Mouse (Mus musculus): Measurements from ENCODE around the gene Fbxl19. TPM values are rescaled to one million over a fixed set of nuclear protein-coding genes. Genes with fewer than 3 reads are reported as not detected.

Fbxl19 gene
- total RNA-seq, 1 experiment from 2014 or later = 21.4 TPM

DNA sequence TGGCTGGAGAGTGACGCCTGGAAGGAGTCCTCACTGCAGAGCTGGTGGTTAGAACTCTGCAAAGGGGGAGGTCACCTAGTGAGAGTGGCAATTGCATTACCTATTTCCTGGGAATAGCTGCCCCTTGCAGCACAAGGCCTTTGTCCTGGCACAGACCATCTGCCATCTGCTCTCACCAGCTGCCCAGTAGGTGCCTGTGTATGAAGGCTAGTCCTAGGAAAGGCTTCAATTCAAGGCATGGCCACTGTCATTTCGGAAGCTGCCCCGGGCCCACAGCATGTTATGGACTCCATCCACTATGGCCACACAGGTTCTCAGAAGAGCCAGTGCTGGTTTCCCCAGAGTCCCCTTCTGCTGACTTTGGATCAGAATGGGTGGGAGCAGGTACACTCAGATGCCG lies 54.2 kb downstream of the Fbxl19 start:
- ATAC-seq (replicated peaks; ENCODE audit: low read depth, poor library complexity, severe bottlenecking) = no peak

DNA sequence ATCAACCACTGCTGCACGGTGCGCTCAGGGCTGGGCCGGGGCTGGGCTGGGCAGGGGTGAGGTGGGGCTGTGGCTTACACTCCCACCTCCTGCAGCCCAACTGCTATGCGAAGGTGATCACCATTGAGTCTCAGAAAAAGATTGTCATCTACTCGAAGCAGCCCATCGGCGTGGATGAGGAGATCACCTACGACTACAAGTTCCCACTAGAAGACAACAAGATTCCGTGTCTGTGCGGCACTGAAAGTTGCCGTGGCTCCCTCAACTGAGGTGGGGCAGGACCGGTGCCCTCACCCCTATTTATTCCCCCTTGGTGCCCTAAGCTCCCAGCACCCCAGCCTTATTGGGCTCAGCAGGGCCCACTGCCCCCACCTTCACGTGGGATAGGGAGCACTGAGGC lies 54.9 kb downstream of the Fbxl19 start:
- ATAC-seq (replicated peaks; ENCODE audit: low read depth, poor library complexity, severe bottlenecking) = no peak

DNA sequence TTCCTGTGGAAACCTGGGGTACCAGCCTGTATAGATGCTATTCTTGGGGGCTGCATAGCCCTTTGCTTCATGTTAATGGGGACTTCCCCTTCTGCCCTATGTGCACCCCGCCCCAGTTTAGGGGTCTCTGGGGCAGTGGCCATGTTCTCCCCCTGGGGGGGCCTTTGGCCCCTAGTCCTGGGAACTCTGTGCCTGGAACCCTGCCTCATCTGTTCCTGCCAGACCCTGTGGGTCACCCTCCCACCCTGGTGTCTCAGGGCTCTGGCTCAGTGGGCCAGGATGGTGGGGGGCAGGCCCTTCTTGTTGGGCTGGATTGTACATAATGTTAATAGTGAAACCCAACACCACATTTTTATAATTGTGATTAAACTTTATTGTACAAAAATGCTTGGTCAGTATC lies 55.4 kb downstream of the Fbxl19 start:
- ATAC-seq (replicated peaks; ENCODE audit: low read depth, poor library complexity, severe bottlenecking) = no peak

DNA sequence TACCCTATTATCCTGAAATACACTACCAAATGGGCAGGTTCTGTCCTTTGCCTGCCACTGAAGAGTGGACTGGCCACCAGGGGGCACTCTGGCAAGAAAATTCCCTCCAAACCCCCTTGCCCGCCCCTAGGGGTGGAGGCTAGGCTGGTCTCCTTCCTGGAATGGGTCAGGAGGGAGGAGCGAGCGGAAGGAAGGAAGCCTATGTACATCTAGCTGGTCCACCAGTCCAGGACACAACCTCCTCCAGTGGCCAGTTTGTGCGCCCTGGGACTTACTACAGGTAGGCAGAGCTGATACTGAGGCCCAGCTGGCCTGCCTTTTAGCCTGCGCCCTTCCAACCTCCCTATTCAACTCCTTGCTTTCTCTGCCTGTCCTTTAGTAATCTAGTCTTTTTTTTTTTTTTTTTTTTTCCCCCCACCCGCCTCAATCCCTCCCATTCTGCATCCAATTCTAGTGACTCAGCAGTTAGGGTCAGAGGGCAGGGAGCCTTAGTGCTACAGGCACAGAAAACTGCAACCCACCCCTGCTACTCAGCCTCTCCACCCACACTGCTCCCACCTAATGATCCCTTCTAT lies 56.2 kb downstream of the Fbxl19 start, which contains the start of gene Hsd3b7:
Gene Hsd3b7 (plus strand): TSS at position 170 of the 575 bp plus-strand sequence.
- peak; percentile 91 for ATAC-seq (replicated peaks; ENCODE audit: low read depth, poor library complexity, severe bottlenecking)

DNA sequence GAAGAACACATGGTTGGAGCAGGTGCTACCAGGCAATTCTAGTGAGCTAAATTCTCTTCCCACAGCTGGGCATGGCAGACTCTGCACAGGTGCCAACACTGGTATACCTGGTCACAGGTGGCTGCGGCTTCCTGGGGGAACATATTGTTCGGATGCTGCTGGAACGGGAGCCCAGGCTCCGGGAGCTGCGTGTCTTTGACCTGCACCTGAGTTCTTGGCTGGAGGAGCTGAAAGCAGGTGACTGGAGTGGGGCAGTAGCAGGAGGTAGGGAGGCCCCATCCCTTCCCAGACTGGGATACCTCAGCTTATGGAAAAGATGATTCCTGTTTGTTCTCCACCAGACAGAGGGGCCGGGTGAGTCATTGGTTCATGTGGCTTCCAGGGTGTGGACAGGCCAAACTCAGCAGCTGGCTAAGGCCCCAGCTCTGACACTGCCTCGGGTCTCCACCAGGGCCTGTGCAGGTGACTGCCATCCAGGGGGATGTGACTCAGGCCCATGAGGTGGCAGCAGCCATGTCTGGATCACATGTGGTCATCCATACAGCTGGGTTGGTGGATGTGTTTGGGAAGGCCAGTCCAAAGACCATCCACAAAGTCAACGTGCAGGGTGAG lies 56.8 kb downstream of the Fbxl19 start:
- no peak for ATAC-seq (replicated peaks; ENCODE audit: low read depth, poor library complexity, severe bottlenecking)

DNA sequence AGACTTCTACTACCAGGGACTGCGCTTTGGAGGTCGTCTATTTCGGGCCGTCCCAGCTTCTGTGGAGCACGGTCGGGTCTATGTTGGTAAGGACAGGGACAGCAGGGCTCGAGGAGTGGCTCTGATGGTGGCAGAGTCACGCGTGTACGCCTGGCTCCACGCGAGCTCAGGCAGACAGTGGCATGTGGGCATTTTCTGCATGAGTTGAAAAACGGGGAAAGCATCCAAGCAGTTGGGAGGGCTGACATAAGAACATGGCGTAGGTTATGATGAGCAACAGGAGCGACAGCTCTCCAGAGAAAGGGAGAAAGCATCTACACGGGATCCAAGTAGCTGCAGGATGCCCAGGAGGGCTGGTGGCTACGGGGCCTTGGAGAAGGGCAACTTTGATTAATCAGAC lies 58.0 kb downstream of the Fbxl19 start:
- no peak for ATAC-seq (replicated peaks; ENCODE audit: low read depth, poor library complexity, severe bottlenecking)

DNA sequence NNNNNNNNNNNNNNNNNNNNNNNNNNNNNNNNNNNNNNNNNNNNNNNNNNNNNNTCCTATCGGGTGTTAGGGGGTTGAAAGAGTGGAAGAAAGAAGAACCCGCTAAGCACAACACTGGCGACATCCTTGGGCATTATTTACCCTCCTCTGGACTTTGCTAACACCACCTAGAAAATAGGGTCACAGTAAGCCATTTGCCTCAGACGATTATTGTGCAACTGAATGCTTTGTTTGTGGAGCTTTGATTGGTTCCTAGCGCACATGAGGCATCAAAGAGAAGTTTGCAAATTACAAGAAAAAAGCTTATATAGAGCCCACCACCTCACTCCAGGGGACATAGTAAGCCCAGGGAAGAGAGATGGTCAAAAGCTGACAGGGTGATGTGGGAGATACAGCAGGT lies 64.5 kb downstream of the Fbxl19 start:
- no peak for ATAC-seq (replicated peaks; ENCODE audit: low read depth, poor library complexity, severe bottlenecking)

DNA sequence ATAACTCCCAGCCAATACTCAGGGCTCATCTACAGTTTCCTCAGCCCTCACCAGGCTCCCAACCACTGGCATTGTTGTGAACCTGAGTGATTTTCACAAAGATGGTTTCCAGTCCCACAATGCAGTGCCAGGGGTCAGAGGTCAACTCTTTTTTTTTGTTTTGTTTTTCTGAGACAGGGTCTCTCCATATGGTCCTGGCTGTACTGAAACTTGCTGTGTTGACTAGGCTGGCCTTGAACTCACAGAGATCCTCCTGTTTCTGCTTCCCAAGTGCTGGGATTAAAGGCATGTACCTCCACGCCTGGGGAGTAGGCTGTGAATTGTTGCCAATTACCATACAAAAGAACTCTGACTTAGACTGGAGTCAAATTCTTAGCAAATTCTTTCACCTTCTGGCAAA lies 65.5 kb downstream of the Fbxl19 start:
- no peak for ATAC-seq (replicated peaks; ENCODE audit: low read depth, poor library complexity, severe bottlenecking)

DNA sequence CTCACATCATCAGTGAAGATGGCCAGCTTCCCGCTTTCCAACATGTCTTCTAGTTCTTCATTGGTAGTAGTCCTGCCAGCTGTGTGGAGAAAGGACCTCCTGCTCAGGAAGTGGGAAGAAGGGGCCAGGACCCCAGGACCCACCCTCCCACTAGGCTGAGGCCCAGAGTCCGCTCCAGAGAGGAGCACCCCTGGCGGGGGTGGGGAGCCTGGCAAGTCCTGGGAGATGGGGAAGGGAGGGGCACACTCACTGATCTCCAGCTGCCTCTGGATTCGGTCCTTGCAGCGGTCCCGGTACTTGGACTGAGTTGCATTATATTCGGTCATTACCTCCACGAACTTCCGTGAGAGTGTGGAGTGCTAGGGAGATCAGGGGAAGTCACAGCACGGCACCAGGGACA lies 66.3 kb downstream of the Fbxl19 start:
- ATAC-seq (replicated peaks; ENCODE audit: low read depth, poor library complexity, severe bottlenecking) = no peak

DNA sequence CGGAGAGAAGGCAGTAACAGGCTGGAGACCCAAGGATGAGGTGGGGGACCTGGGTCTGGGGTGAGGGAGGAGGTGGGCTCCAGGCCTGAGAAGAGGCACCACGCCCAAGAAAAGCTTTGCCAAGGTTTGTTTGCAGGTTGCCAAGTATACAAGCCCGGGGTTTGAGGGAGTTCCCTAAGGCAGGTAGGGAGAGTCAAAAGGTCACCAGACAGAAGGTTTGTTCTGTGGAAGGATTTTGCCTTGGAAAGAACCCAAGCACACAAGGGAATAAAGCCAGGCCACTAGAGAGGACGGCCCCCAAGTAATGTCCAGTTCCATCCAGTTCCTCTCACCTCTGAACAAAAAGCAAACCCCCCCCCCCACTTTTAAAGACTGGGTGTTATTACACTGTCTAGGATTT lies 66.9 kb downstream of the Fbxl19 start:
- no peak for ATAC-seq (replicated peaks; ENCODE audit: low read depth, poor library complexity, severe bottlenecking)

DNA sequence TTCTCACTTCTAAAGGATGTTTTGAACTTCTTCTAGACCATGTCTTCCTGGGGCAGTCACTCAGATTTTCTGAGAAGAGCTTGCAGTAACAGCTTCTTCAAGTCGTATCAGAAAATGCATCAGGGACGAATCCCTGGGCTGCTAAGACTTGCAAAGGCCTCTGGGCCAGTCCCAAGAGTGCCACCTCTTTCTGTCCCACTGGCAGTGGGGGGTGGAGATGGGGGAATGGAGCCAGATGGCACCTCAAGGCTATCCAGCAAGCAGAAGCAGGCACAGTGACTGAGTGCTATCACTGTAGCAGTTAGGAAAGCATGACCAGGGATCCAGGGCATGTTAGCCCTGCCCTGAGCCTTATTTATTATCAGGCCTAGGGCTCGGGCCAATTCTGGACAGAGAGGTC lies 67.9 kb downstream of the Fbxl19 start:
- no peak for ATAC-seq (replicated peaks; ENCODE audit: low read depth, poor library complexity, severe bottlenecking)

DNA sequence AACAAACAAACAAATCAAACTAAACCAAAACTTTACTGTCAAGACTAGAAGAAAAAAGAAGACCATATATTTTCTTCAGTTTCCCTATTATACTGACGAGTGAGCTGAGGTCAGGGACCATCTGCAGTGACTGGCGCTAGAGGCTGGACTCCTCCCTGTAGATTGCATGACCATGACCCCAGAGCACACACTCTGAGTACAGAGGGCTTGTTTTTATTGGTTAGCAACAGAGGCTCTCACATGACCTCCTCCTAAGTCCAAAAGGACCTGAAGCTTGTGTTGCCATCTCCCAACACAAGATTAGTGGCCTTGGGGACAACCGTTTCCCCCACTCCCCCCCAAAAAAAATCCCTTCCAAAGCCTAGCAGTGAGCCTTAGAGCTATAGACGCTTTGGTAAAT lies 69.5 kb downstream of the Fbxl19 start:
- ATAC-seq (replicated peaks; ENCODE audit: low read depth, poor library complexity, severe bottlenecking) = no peak

DNA sequence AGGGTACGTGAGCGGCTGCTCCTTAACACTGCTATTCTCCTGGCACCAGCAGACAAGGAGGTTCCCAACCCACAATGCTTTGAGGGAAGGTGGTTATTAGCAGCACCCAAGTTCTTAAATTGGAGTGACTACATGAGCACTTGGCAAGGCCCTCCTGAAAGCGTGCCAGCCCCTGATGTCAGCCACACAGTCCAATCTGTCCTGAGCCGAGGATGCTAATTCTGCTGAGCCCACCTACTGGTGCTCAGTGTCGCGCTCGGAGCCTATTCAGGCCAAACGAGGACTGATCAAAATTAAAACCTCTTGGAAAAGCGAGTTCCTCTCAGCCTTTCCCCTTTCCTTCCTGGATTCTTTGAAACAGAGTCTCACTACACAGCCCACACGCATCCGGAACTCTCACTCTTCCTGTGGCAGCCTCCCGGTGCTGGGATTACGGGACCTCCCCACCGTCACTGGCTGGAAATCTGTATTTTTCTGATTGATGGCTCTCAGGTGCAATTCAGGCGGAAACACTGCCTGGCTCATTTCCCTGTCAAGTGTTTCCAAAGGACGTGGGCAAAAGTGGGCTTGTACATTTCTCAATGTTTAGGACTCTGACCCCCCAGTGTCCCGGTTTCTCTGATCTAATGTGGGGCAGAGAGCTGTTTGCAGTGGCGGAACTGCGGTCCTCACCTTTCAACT lies 70.0 kb downstream of the Fbxl19 start:
- no peak for ATAC-seq (replicated peaks; ENCODE audit: low read depth, poor library complexity, severe bottlenecking)

DNA sequence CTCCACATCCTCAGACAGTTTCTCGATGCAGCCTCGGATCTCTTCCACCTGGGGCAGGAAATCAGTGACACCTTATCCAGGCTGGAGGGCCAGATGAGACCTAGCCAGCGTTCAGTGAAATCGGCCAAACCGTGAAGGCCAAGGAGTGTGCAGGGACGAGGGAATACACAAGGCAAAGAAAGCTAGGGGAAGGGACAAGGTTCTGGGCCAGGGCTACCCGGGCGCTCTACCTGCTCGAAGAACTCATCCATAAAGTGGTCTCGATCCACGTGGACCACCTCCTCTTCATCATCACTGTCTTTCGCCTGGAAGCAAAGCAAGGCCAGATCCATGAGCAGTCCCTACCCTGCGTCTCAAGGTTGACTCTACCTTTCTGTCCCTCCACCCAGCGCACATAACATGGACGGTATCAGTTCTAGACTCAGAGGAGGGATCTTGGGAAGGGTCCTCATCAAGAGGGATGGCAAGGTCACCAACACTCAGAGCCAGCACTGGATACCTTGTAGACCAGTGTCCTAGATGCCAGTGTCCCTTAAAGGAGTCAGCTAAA lies 70.8 kb downstream of the Fbxl19 start:
- no peak for ATAC-seq (replicated peaks; ENCODE audit: low read depth, poor library complexity, severe bottlenecking)

DNA sequence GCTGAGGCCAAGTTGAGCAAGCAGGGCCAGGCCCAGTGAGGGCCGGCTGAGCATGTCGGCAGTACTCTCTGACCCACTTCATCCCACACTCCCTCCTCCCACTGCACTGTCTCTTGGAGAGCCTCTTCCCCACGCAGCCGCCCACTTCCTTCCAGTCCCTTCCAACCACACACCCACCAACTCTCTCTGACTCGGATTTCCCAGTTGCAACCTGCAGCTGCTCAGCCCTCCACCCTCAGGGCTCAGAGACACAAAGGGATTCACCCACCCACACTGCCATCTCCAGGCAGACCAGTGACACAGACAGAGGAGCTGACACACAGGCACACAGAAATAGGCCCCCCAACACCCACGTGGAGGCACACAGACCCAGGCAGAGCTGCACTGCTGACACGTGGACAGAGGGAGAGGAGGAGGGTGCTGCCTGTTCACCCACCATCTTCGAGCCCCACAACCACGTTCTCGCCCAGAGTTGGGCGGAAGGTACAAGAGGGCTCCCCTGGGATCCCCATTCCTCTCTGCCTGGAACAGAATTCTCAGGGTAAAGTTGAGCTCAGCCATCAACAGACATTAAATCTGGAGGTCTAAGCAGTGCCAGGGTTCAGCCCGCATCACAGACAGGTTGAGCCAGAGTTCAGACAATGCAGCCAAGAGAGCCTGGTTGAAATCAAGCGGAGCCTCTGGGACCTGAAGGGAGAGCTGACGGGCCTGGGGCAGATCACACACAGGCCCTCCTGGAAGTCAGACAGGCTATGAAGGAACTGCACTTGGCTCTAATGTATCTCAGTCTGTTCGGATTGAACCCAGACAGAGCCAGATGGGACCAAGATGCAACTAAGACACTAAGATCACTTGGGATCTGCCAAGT lies 71.8 kb downstream of the Fbxl19 start:
- peak; percentile 94 for ATAC-seq (replicated peaks; ENCODE audit: low read depth, poor library complexity, severe bottlenecking)

DNA sequence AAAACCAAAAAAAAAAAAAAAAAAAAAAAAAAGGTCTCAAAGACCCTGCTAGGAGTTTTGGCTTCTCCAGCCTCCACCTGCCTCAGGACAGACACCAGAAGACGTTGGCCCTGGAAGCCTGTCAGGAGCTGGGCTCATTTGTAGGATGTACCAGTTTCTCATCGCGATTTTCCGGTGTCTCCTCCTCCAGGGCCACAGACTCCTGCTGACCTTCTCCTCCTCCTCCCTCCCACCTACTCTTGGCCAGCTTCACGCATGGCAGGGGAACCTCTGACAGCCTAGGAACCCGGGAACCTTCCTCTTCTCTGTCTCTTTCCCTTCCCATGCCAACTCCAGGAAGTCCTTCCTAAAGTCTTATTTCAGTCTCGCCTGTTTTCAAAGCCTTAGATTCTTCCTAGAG lies 72.7 kb downstream of the Fbxl19 start:
- ATAC-seq (replicated peaks; ENCODE audit: low read depth, poor library complexity, severe bottlenecking) = no peak

DNA sequence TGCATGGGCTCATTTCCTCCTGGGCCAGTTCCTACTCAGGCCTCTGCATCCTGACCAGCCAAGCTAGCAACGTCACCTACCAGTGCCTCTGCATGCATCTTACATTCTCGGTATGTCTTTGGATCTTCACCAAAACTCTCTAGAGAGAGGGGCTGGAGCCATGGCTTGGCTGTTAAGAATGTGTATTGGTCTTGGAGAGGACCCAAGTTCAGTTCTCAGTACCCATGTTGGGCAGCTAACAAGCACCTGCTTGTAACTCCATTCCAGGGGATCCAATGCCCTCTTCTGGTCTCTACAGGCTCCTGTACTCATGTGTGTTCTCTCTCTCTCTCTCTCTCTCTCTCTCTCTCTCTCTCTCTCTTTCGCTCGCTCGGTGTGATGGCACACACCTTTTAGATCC lies 73.4 kb downstream of the Fbxl19 start:
- no peak for ATAC-seq (replicated peaks; ENCODE audit: low read depth, poor library complexity, severe bottlenecking)

Measured in common myeloid progenitor, adult 5-6 weeks (primary cell).